Mouse (Mus musculus) MEL (cell line): Measurements from ENCODE around the gene Zar1l. TPM values are rescaled to one million over a fixed set of nuclear protein-coding genes. Genes with fewer than 3 reads are reported as not detected.

Source experiments
- DNase-seq: peaks from one replicate; pipeline ENCODE4 v3.0.0; 2011; ENCODE audit warnings: low read depth, low spot score
- H3K27ac ChIP-seq: 2 replicates; pipeline ENCODE4 v1.5.1; 2012; ENCODE audit warnings: low read depth, mild to moderate bottlenecking, control low read depth, low read length, moderate library complexity; ENCODE audit not compliant: control insufficient read depth
- H3K27me3 ChIP-seq, 2 experiments: fragments of 150-350 bp in 1 of 2; sonication (generic) in 1 of 2; 2 replicates each; pipeline ENCODE4 v1.6.1; 2012; ENCODE audit warnings: low read length in 2 of 2, mild to moderate bottlenecking in 2 of 2, improper control_type of control experiment in 1 of 2, moderate library complexity in 1 of 2; ENCODE audit not compliant: insufficient read depth in 2 of 2, control insufficient read depth in 1 of 2
- H3K36me3 ChIP-seq, 2 experiments: 2 replicates each; pipeline ENCODE4 v1.6.1; 2012 to 2014; ENCODE audit warnings: low read length in 2 of 2, improper control_type of control experiment in 1 of 2, inconsistent platforms in 1 of 2, mild to moderate bottlenecking in 1 of 2; ENCODE audit not compliant: insufficient read depth in 2 of 2, control insufficient read depth in 1 of 2
- H3K4me1 ChIP-seq, 2 experiments: fragments of 150-350 bp in 1 of 2; sonication (generic) in 1 of 2; 2 replicates each; pipeline ENCODE4 v1.6.1; 2012; ENCODE audit warnings: low read length in 2 of 2, improper control_type of control experiment in 1 of 2, mild to moderate bottlenecking in 1 of 2; ENCODE audit not compliant: insufficient read depth in 2 of 2, control insufficient read depth in 1 of 2
- H3K4me3 ChIP-seq, 2 experiments: fragments of 150-350 bp in 1 of 2; sonication (generic) in 1 of 2; 2 replicates each; pipeline ENCODE4 v1.5.1; 2012; ENCODE audit warnings: low read depth in 2 of 2, low read length in 2 of 2, mild to moderate bottlenecking in 2 of 2, moderate library complexity in 2 of 2, control low read depth in 1 of 2, improper control_type of control experiment in 1 of 2; ENCODE audit not compliant: control insufficient read depth in 1 of 2, insufficient read depth in 1 of 2
- H3K79me2 ChIP-seq: 2 replicates; pipeline ENCODE4 v1.6.1; 2012; ENCODE audit warnings: mild to moderate bottlenecking, low read length, moderate library complexity; ENCODE audit not compliant: control insufficient read depth, poor library complexity, insufficient read depth
- H3K9ac ChIP-seq: 2 replicates; pipeline ENCODE4 v1.6.1; 2012; ENCODE audit warnings: low read depth, mild to moderate bottlenecking, control low read depth, low read length, moderate library complexity; ENCODE audit not compliant: control insufficient read depth, poor library complexity, severe bottlenecking
- H3K9me3 ChIP-seq: fragments of 150-350 bp; sonication (generic); replicated peaks from 2 replicates; pipeline ENCODE4 v1.6.1; 2012; ENCODE audit warnings: mild to moderate bottlenecking, low read length, improper control_type of control experiment, moderate library complexity; ENCODE audit not compliant: insufficient read depth
- BHLHE40 ChIP-seq: IDR thresholded peaks from 2 replicates; pipeline ENCODE4 v1.6.1; 2012; ENCODE audit warnings: low read depth, mild to moderate bottlenecking, inconsistent platforms, low read length, improper control_type of control experiment, borderline replicate concordance
- CHD2 ChIP-seq: IDR thresholded peaks from 2 replicates; pipeline ENCODE4 v1.6.1; 2011; ENCODE audit warnings: low read length, improper control_type of control experiment
- CTCF ChIP-seq, 3 experiments: IDR thresholded peaks in 2 of 3; conservative IDR thresholded peaks in 1 of 3; 2 replicates each; pipeline ENCODE4 v1.5.1; 2011 to 2012; ENCODE audit warnings: low read length in 3 of 3, low read depth in 2 of 3, mild to moderate bottlenecking in 2 of 3, improper control_type of control experiment in 1 of 3, inconsistent platforms in 1 of 3, mixed read lengths in 1 of 3, moderate library complexity in 1 of 3; ENCODE audit not compliant: control insufficient read depth in 1 of 3, insufficient read depth in 1 of 3, poor library complexity in 1 of 3, severe bottlenecking in 1 of 3
- EP300 ChIP-seq, 2 experiments: IDR thresholded peaks; 2 replicates each; pipeline ENCODE4 v1.6.1; 2011; ENCODE audit warnings: improper control_type of control experiment in 2 of 2, low read length in 2 of 2, low read depth in 1 of 2, mild to moderate bottlenecking in 1 of 2
- ETS1 ChIP-seq: IDR thresholded peaks from 2 replicates; pipeline ENCODE4 v1.6.1; 2012; ENCODE audit warnings: low read depth, mild to moderate bottlenecking, inconsistent platforms, low read length, improper control_type of control experiment, moderate library complexity
- GABPA ChIP-seq: IDR thresholded peaks from 2 replicates; pipeline ENCODE4 v1.6.1; 2012; ENCODE audit warnings: low read depth, mild to moderate bottlenecking, inconsistent platforms, low read length, improper control_type of control experiment, moderate library complexity
- JUND ChIP-seq: IDR thresholded peaks from 2 replicates; pipeline ENCODE4 v1.6.1; 2011; ENCODE audit warnings: low read depth, mild to moderate bottlenecking, improper control_type of control experiment, low read length
- MAX ChIP-seq: IDR thresholded peaks from 2 replicates; pipeline ENCODE4 v1.6.1; 2011; ENCODE audit warnings: low read length, improper control_type of control experiment
- MAZ ChIP-seq: IDR thresholded peaks from 2 replicates; pipeline ENCODE4 v1.6.1; 2012; ENCODE audit warnings: low read depth, mild to moderate bottlenecking, inconsistent platforms, low read length, improper control_type of control experiment
- MXI1 ChIP-seq: IDR thresholded peaks from 2 replicates; pipeline ENCODE4 v1.6.1; 2011; ENCODE audit warnings: mild to moderate bottlenecking, low read depth, low read length, improper control_type of control experiment
- MYB ChIP-seq: IDR thresholded peaks from 2 replicates; pipeline ENCODE4 v1.6.1; 2011; ENCODE audit warnings: mild to moderate bottlenecking, low read depth, low read length, improper control_type of control experiment
- MYC ChIP-seq: IDR thresholded peaks from 2 replicates; pipeline ENCODE4 v1.6.1; 2011; ENCODE audit warnings: low read depth, mild to moderate bottlenecking, low read length, improper control_type of control experiment, moderate library complexity
- POLR2AphosphoS5 ChIP-seq: IDR thresholded peaks from 2 replicates; pipeline ENCODE4 v1.6.1; 2012; ENCODE audit warnings: low read depth, borderline replicate concordance, mild to moderate bottlenecking, inconsistent platforms, low read length, moderate library complexity, mixed read lengths
- RAD21 ChIP-seq: IDR thresholded peaks from 2 replicates; pipeline ENCODE4 v1.6.1; 2011; ENCODE audit warnings: mild to moderate bottlenecking, low read depth, low read length, improper control_type of control experiment
- RCOR1 ChIP-seq: IDR thresholded peaks from 2 replicates; pipeline ENCODE4 v1.6.1; 2012; ENCODE audit warnings: low read depth, mild to moderate bottlenecking, inconsistent platforms, low read length, improper control_type of control experiment
- SMC3 ChIP-seq: IDR thresholded peaks from 2 replicates; pipeline ENCODE4 v1.6.1; 2011; ENCODE audit warnings: low read depth, low read length, improper control_type of control experiment
- TBP ChIP-seq: IDR thresholded peaks from 2 replicates; pipeline ENCODE4 v1.8.0; 2011; ENCODE audit warnings: low read depth, low read length, improper control_type of control experiment
- UBTF ChIP-seq: IDR thresholded peaks from 2 replicates; pipeline ENCODE4 v1.6.1; 2012; ENCODE audit warnings: low read depth, mild to moderate bottlenecking, inconsistent platforms, low read length, improper control_type of control experiment, moderate library complexity, borderline replicate concordance; ENCODE audit not compliant: insufficient read depth
- ZNF384 ChIP-seq: IDR thresholded peaks from 2 replicates; pipeline ENCODE4 v1.6.1; 2012; ENCODE audit warnings: low read depth, mild to moderate bottlenecking, inconsistent platforms, low read length, improper control_type of control experiment
- polyA plus RNA-seq, 2 experiments: library from polyadenylated mRNA; stranded (reverse) in 1 of 2; unstranded in 1 of 2; fragments of >175 nt in 1 of 2; fragments of >200 nt in 1 of 2; gene quantifications; 2 replicates each; pipeline versions ENCODE4 v1.2.1 to v1.2.4; 2012; ENCODE audit warnings: low replicate concordance in 2 of 2, low read depth in 1 of 2; ENCODE audit not compliant: insufficient read length in 2 of 2, insufficient read depth in 1 of 2, missing spikeins in 1 of 2
- total RNA-seq: library from RNA; depleted of rRNA; stranded (reverse); fragments of 300-350 nt; gene quantifications from 2 replicates; pipeline ENCODE4 v1.2.3, GENCODE M21; 2012

Zar1l gene
- total and polyA plus RNA-seq, 3 experiments: not detected

DNA sequence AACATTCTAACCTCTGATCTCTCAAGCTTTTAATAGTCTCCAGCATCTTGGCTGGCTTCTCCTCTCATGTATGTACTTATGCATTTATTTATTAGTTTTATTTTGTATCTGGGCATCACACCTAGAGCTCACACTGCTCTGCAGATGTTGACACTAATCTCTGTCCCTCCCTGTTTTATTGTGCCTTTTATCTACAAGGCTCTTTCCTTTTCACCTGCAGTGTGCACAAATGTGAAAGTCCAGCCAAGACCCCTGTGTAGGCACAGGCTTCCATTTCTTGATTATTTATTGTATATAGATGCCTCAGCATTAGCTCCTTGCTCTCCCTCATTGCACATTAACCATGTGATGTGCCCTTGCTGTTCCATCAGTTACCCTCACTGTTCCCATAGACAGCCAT, 43.4 kb upstream of the Zar1l start:
- H3K4me3 ChIP-seq: no peak overlapping the region
- no peak overlapping the region for H3K27ac ChIP-seq
- TF ChIP-seq CHD2 (no peak), POLR2AphosphoS5 (no peak), RCOR1 (no peak), ETS1 (no peak), MAZ (no peak), GABPA (no peak), BHLHE40 (no peak), MYB (no peak), MYC (no peak), TBP (no peak), EP300 (IDR thresholded peaks at IDR 0.05; ENCODE audit: low read depth in 1 of 2, low read length in 2 of 2) (no peak), SMC3 (no peak), MXI1 (no peak), JUND (no peak), UBTF (no peak), MAX (no peak), RAD21 (no peak)
- H3K9me3 ChIP-seq: no peaks in the 10 kb centered on the region
- H3K79me2 ChIP-seq: no peaks in the 10 kb centered on the region
- H3K27me3 ChIP-seq: no peaks in the 10 kb centered on the region
- no peaks in the 10 kb centered on the region for H3K4me1 ChIP-seq
- DNase-seq: no peak
- H3K36me3 ChIP-seq: peaks cover 0 to 11% of the 10 kb centered on the region in 2 experiments; a peak in 1 of 4 replicates
- H3K9ac ChIP-seq: no peak overlapping the region

DNA sequence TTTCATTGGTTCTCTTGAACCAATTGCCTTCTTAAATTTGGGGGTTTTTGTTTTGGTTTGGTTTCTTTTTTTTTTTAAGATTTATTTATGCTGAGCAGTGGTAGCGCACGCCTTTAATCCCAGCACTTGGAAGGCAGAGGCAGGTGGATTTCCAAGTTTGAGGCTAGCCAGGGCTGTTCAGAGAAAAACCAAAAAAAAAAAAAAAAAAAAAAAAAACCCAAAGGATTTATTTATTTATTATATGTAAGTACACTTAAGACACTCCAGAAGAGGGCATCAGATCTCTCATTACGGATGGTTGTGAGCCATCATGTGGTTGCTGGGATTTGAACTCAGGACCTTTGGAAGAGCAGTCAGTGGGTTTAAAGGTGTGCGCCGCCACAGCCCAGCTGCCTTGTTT, 42.9 kb upstream of the Zar1l start:
- Histone ChIP-seq H3K9ac (no peak overlapping the region), H3K36me3 (peaks cover 0 to 11% of the 10 kb centered on the region in 2 experiments; a peak in 1 of 4 replicates)

More for the DNA sequence above, 42.9 kb upstream of the Zar1l start:
- no peak for DNase-seq
- Histone ChIP-seq H3K9me3 (no peaks in the 10 kb centered on the region), H3K79me2 (no peaks in the 10 kb centered on the region), H3K4me3 (no peak overlapping the region), H3K4me1 (no peaks in the 10 kb centered on the region), H3K27me3 (no peaks in the 10 kb centered on the region), H3K27ac (no peak overlapping the region)
- TF ChIP-seq CTCF (IDR thresholded peaks at IDR 0.05 in 2 of 3, conservative IDR thresholded peaks at IDR 0.05 in 1 of 3; ENCODE audit: control insufficient read depth in 1 of 3, insufficient read depth in 1 of 3, low read depth in 2 of 3, low read length in 3 of 3, poor library complexity in 1 of 3, severe bottlenecking in 1 of 3): peak in 1 of 3 experiments; percentile 1; a peak in 1 of 6 replicates
- peak; percentile 58 for TF ChIP-seq ZNF384
- TF ChIP-seq POLR2AphosphoS5: no peak
- no peak for TF ChIP-seq RCOR1
